Mouse (Mus musculus) forebrain, embryonic 16.5 days (tissue): Measurements from ENCODE around the gene Taf1. TPM values are rescaled to one million over a fixed set of nuclear protein-coding genes. Genes with fewer than 3 reads are reported as not detected.

Source experiments
- ATAC-seq: fragments of 200-750 bp; cut with Nextera tagmentation; 2 replicates; pipeline ENCODE4 v1.8.0; 2017; ENCODE audit warnings: mild to moderate bottlenecking, moderate library complexity
- H3K27ac ChIP-seq: fragments of 300-500 bp; sonication (generic); 2 replicates; pipeline ENCODE4 v1.5.1; 2014; ENCODE audit warnings: low read length, control low read depth
- H3K27me3 ChIP-seq: fragments of 300-500 bp; sonication (generic); replicated peaks from 2 replicates; pipeline ENCODE4 v1.6.1; 2014; ENCODE audit warnings: low read length; ENCODE audit not compliant: control insufficient read depth, insufficient read depth
- H3K36me3 ChIP-seq: fragments of 300-500 bp; sonication (generic); 2 replicates; pipeline ENCODE4 v1.6.1; 2014; ENCODE audit not compliant: control insufficient read depth, insufficient read depth
- H3K4me1 ChIP-seq: fragments of 300-500 bp; sonication (generic); replicated peaks from 2 replicates; pipeline ENCODE4 v1.6.1; 2014; ENCODE audit warnings: low read length; ENCODE audit not compliant: control insufficient read depth, insufficient read depth
- H3K4me2 ChIP-seq: fragments of 300-500 bp; sonication (generic); 2 replicates; pipeline ENCODE4 v1.6.1; 2014; ENCODE audit warnings: mild to moderate bottlenecking, low read length, control low read depth
- H3K4me3 ChIP-seq: fragments of 300-500 bp; sonication (generic); replicated peaks from 2 replicates; pipeline ENCODE4 v1.5.1; 2014; ENCODE audit warnings: mild to moderate bottlenecking, low read length, control low read depth
- H3K9ac ChIP-seq: fragments of 300-500 bp; sonication (generic); replicated peaks from 2 replicates; pipeline ENCODE4 v1.6.1; 2014; ENCODE audit warnings: low read depth, low read length, control low read depth
- H3K9me3 ChIP-seq: fragments of 300-500 bp; sonication (generic); 2 replicates; pipeline ENCODE4 v1.6.1; 2016; ENCODE audit warnings: low read length; ENCODE audit not compliant: control insufficient read depth
- WGBS: fragments of 180-500 bp; shearing (Covaris S2); extraction: QIAGEN DNeasy Blood & Tissue Kit; methylation state at CpG from one replicate; pipeline ENCODE4 v1.1.7; 2014; 5-methylcytosine and 5-hydroxymethylcytosine counted together
- polyA plus RNA-seq: library from polyadenylated mRNA; unstranded; fragments of >200 nt; fragmentation: Nextera tagmentation; extraction: Ambion mirVana; gene quantifications from 2 replicates; pipeline ENCODE4 v1.2.1, GENCODE M21; 2015

Gene Taf1
- polyA plus RNA-seq, 1 experiment from 2014 or later = 20.8 TPM

- no peak for ATAC-seq
- no peaks in the 10 kb centered on the region for H3K27me3 ChIP-seq
- no peaks in the 10 kb centered on the region for H3K9me3 ChIP-seq
- no peaks in the 10 kb centered on the region for H3K36me3 ChIP-seq
- no peaks in the 10 kb centered on the region for H3K4me1 ChIP-seq
- no peak overlapping the region for H3K27ac ChIP-seq
- no peak overlapping the region for H3K4me3 ChIP-seq
- H3K9ac ChIP-seq = no peak overlapping the region
- WGBS = 71% methylated on average over 10 of the region's 10 CpGs
- H3K4me2 ChIP-seq = no peak overlapping the region
Observed at GRCm38 (mm10) chrX:101617889-101618288, 85.4 kb downstream of the Taf1 start.

- no peaks in the 10 kb centered on the region for H3K4me1 ChIP-seq
- H3K9me3 ChIP-seq = no peaks in the 10 kb centered on the region
- no peak overlapping the region for H3K4me2 ChIP-seq
- H3K36me3 ChIP-seq = no peaks in the 10 kb centered on the region
- no peaks in the 10 kb centered on the region for H3K27me3 ChIP-seq
- H3K27ac ChIP-seq = no peak overlapping the region
- no peak overlapping the region for H3K4me3 ChIP-seq
- ATAC-seq = no peak
- no peak overlapping the region for H3K9ac ChIP-seq
- WGBS = 64% methylated on average over 6 of the region's 6 CpGs
Observed at GRCm38 (mm10) chrX:101620317-101620716, 87.8 kb downstream of the Taf1 start.

DNA sequence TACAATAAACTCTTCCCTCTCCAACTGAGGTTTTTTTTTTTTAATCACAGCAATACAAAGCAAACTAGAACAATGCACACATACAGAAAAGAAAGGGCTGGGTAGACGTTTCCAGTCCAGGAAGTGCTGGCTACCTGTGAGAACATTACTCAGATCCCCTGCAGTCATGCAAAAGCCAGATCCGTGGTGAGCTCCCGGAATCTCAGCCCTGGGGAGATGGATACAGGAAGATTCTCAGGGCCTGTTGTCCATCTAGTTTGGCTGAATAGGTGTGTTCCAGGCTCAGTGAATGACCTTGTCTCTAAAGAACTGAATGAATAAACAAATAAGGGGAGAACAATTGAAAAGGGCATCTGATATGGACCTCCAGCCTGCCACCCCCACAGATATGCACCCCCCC, 90.0 kb downstream of the Taf1 start:
- WGBS = 55% methylated on average over 3 of the region's 3 CpGs
- Histone ChIP-seq H3K9ac (no peak overlapping the region), H3K9me3 (no peaks in the 10 kb centered on the region), H3K36me3 (no peaks in the 10 kb centered on the region), H3K27me3 (no peaks in the 10 kb centered on the region), H3K4me3 (no peak overlapping the region), H3K27ac (no peak overlapping the region), H3K4me2 (no peak overlapping the region), H3K4me1 (no peaks in the 10 kb centered on the region)
- no peak for ATAC-seq

- no peak overlapping the region for H3K9ac ChIP-seq
- H3K9me3 ChIP-seq = no peaks in the 10 kb centered on the region
- no peak for ATAC-seq
- no peak overlapping the region for H3K4me3 ChIP-seq
- 42% methylated on average over 7 of the region's 9 CpGs for WGBS
- H3K27me3 ChIP-seq = no peaks in the 10 kb centered on the region; the same call in 1 of the 2 replicates
- H3K27ac ChIP-seq = no peak overlapping the region
- H3K4me2 ChIP-seq = no peak overlapping the region
- H3K36me3 ChIP-seq = no peaks in the 10 kb centered on the region
- H3K4me1 ChIP-seq = peaks cover 2% of the 10 kb centered on the region; the same call in 1 of the 2 replicates
Observed at GRCm38 (mm10) chrX:101636821-101637525, 104.4 kb downstream of the Taf1 start.

GRCm38 (mm10) chrX:101638856-101639255, 106.3 kb downstream of the Taf1 start:
- H3K9me3 ChIP-seq = no peaks in the 10 kb centered on the region
- H3K36me3 ChIP-seq = no peaks in the 10 kb centered on the region
- H3K4me1 ChIP-seq = peaks cover 8% of the 10 kb centered on the region
- no peak for ATAC-seq
- H3K4me2 ChIP-seq = peak overlapping the region; percentile 50
- peak overlapping the region; percentile 40; the same call in 1 of the 2 replicates for H3K9ac ChIP-seq
- H3K4me3 ChIP-seq = peak overlapping the region; percentile 65
- no peak overlapping the region; the same call in 1 of the 2 replicates for H3K27ac ChIP-seq
- H3K27me3 ChIP-seq = no peaks in the 10 kb centered on the region; the same call in 1 of the 2 replicates
- 27% methylated on average over 3 of the region's 3 CpGs for WGBS

GRCm38 (mm10) chrX:101639306-101639705, 106.8 kb downstream of the Taf1 start:
- H3K9me3 ChIP-seq = no peaks in the 10 kb centered on the region
- peak overlapping the region; percentile 65 for H3K4me3 ChIP-seq
- peak overlapping the region; percentile 89 for H3K27ac ChIP-seq
- H3K4me1 ChIP-seq = peaks cover 9% of the 10 kb centered on the region
- H3K27me3 ChIP-seq = no peaks in the 10 kb centered on the region; the same call in 1 of the 2 replicates
- no peaks in the 10 kb centered on the region for H3K36me3 ChIP-seq
- peak overlapping the region; percentile 50 for H3K4me2 ChIP-seq
- peak; percentile 4; the same call in 1 of the 2 replicates for ATAC-seq
- 16% methylated on average over 13 of the region's 13 CpGs for WGBS
- H3K9ac ChIP-seq = peak overlapping the region; percentile 40

GRCm38 (mm10) chrX:101639741-101640166, 107.2 kb downstream of the Taf1 start, which contains the start of gene Ogt:
Gene Ogt, plus strand, starts transcription at chrX:101640060.
- no peaks in the 10 kb centered on the region; the same call in 1 of the 2 replicates for H3K27me3 ChIP-seq
- H3K27ac ChIP-seq = peak within 1 kb of the TSS; percentile 89
- H3K9me3 ChIP-seq = no peaks in the 10 kb centered on the region
- 12% methylated on average over 24 of the region's 24 CpGs for WGBS
- peak within 1 kb of the TSS; percentile 65 for H3K4me3 ChIP-seq
- peak; percentile 91 for ATAC-seq
- no peaks in the 10 kb centered on the region for H3K36me3 ChIP-seq
- peak within 1 kb of the TSS; percentile 80 for H3K9ac ChIP-seq
- H3K4me2 ChIP-seq = peak within 1 kb of the TSS; percentile 50
- H3K4me1 ChIP-seq = peaks cover 9% of the 10 kb centered on the region

DNA sequence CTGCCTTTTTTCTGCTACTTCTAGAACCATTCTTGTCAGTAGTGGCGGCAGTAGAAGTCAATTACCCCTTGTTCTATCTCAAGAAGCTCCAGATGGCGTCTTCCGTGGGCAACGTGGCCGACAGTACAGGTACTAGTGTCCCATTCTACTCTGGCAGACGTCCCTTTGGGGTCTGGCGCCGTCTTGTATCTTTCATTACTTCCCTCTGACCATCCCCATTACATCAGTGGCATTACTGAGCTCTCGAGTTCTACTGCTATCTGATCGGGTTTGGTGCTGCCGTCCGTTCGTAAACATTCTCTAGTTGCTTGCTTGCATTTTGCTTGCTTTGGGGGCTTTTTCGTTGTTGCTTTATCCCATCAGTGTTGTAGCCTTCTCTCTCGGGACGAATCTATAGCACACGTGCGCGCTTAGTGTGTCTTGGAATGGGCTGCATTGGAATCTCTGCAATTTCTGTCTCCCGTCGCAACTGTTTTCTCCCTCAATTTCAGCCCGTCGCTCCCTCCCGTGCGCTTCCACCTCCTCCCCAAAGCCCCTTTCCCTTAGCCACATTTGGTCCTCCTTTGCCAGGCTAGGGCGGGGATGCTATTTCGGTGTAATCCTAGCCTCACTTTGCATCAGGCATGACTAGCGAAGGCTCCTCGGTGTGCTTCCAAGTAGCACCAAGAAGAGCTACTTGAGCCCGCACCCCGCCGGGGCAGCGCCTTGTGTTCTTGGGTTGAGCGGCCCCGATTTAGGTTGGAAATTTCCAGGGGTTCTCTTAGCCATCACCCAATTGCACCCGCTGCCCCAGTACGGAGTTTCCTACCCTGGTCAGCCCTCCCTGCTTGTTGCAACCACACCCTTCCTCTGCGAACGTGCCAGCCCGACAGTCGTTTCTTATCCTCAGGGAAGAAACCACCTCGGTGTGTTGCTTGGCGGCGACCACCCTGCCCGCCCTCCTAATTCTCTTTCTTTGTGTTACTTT, 107.9 kb downstream of the Taf1 start:
- 16% methylated on average over 45 of the region's 45 CpGs for WGBS
- Histone ChIP-seq H3K4me2 (no peak overlapping the region), H3K9me3 (no peaks in the 10 kb centered on the region), H3K27ac (peak overlapping the region; percentile 89), H3K4me3 (peak overlapping the region; percentile 65), H3K36me3 (no peaks in the 10 kb centered on the region), H3K27me3 (no peaks in the 10 kb centered on the region; the same call in 1 of the 2 replicates), H3K9ac (peak overlapping the region; percentile 80), H3K4me1 (peaks cover 11% of the 10 kb centered on the region)
- peak; percentile 51 for ATAC-seq

DNA sequence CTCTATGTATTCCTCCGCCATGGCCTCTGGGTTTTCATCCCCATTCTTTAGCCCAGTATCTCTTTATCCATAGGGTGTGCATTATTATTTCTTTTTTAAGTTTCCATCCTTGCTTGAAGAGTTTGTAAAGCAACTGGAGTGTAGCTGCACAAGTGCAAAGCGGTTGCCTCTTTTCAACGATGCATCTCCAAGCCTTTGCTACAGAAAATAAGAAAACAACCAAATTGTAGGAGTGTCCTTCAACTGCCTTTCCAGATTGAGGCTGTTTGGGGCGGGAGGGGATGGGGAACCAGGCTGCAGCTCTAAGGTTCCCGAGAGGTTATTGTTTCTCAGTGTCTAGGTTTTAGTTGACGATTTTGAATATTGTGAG, 108.6 kb downstream of the Taf1 start:
- peak overlapping the region; percentile 80 for H3K9ac ChIP-seq
- peak overlapping the region; percentile 89 for H3K27ac ChIP-seq
- H3K4me1 ChIP-seq = peaks cover 12% of the 10 kb centered on the region
- peak overlapping the region; percentile 65 for H3K4me3 ChIP-seq
- H3K9me3 ChIP-seq = no peaks in the 10 kb centered on the region
- no peak for ATAC-seq
- no peaks in the 10 kb centered on the region; the same call in 1 of the 2 replicates for H3K27me3 ChIP-seq
- WGBS = 18% methylated on average over 6 of the region's 6 CpGs
- peak overlapping the region; percentile 29 for H3K4me2 ChIP-seq
- H3K36me3 ChIP-seq = no peaks in the 10 kb centered on the region
